Mouse (Mus musculus): ENCODE data around the gene Pfkfb4. TPM values are rescaled to one million over a fixed set of nuclear protein-coding genes. Genes with fewer than 3 reads are reported as not detected.

Gene Pfkfb4
- polyA plus RNA-seq, 1 experiment from 2014 or later = 12.8 TPM

DNA sequence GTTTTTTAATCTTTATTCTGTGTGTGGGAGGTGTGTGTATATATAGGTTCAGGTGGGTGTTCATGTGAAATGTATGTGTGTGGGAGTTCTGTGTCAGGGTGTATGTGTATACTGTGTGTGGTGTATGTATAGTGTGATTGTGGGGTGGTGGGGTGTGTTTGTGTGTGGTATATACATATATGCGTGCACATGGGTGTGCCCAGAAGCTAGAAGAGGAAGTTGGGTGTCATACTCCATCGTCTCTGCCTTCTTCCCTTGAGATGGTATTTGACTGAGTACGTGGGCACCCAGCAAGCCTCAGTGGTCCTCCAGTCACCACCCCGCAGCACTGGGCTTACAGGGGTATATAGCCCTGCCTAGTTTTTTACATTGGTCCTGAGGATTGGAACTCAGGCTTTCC lies 29.9 kb downstream of the Pfkfb4 start:
- no peak overlapping the region for H3K4me3 ChIP-seq (ENCODE audit: low read depth, low read length)
- H3K27ac ChIP-seq (ENCODE audit: low read depth, low read length) = no peak overlapping the region
- no peak for ATAC-seq (replicated peaks; ENCODE audit: low FRiP score)
- WGBS = 90% methylated on average over 4 of the region's 4 CpGs
- H3K4me1 ChIP-seq (replicated peaks; ENCODE audit: control insufficient read depth, insufficient read depth, low read length) = no peaks in the 10 kb centered on the region
- no peaks in the 10 kb centered on the region for H3K27me3 ChIP-seq (ENCODE audit: control insufficient read depth, insufficient read depth, low read length)
- no peaks in the 10 kb centered on the region for H3K36me3 ChIP-seq (ENCODE audit: control insufficient read depth, insufficient read depth, low read length)
- H3K9me3 ChIP-seq (ENCODE audit: control insufficient read depth, low read length) = no peaks in the 10 kb centered on the region
- DNase-seq (ENCODE audit: low spot score) = no peak
- H3K4me2 ChIP-seq (ENCODE audit: low read depth, low read length, severe bottlenecking) = no peak overlapping the region
- H3K9ac ChIP-seq (ENCODE audit: low read length) = no peak overlapping the region

DNA sequence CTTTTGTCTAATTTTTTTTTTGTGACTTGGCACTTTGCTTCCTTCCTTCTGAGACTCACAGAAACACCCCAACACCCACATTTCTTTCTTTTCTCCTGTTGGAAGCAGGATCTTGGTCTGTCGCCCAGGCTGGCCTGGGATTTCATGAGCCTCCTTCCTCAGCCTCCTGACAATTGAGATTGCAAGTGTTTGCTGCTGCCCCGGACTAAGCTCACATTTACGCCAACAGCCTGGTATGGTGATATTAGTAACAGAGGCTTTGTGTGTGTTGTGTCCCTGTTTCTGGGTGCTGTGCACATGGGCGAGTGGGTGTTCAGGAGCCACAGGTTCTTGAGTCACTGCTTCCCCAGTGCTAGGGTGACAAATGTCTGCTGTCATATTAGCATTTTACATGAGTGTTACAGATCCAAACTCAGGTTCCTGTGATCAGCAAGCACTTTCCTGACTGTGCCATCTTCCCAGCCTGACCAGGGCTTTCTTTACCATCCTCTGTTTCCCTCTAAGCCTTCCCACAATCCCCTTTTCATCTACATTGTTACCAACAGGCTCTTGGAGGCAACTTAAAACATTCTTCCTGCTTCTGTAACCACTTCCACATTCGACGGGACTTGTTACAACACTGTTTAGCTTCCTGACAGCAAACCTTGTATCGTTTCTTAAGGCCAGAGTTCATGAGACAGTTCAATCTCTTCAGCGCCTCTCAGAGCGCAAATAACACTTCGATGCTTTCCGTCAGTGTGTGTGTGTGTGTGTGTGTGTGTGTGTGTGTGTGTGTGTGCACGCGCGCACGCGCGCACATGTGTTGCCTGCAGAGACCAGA lies 31.5 kb downstream of the Pfkfb4 start:
- no peak for DNase-seq (ENCODE audit: low spot score)
- no peak for ATAC-seq (replicated peaks; ENCODE audit: low FRiP score)
- Histone ChIP-seq H3K36me3 (ENCODE audit: control insufficient read depth, insufficient read depth, low read length) (no peaks in the 10 kb centered on the region), H3K27me3 (ENCODE audit: control insufficient read depth, insufficient read depth, low read length) (no peaks in the 10 kb centered on the region), H3K4me3 (ENCODE audit: low read depth, low read length) (no peak overlapping the region), H3K9me3 (ENCODE audit: control insufficient read depth, low read length) (no peaks in the 10 kb centered on the region), H3K9ac (ENCODE audit: low read length) (no peak overlapping the region), H3K4me1 (replicated peaks; ENCODE audit: control insufficient read depth, insufficient read depth, low read length) (no peaks in the 10 kb centered on the region), H3K27ac (ENCODE audit: low read depth, low read length) (no peak overlapping the region), H3K4me2 (ENCODE audit: low read depth, low read length, severe bottlenecking) (no peak overlapping the region)
- 91% methylated on average over 17 of the region's 17 CpGs for WGBS

DNA sequence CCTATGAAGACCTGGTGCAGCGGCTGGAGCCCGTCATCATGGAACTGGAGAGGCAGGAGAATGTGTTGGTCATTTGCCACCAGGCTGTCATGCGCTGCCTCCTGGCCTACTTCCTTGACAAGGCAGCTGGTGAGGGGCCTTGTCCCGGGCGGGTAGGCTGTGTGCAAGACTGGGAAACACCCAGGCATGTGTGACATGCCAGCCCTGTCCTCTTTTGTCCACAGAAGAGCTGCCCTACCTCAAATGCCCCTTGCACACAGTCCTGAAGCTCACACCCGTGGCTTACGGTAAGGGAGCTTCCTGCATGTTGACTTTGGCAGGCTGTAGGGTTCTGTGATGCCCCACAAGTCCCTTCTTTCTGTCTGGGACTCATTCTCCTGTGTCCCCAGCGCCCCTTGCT lies 35.9 kb downstream of the Pfkfb4 start:
- WGBS = 90% methylated on average over 8 of the region's 8 CpGs
- ATAC-seq (replicated peaks; ENCODE audit: low FRiP score) = no peak

DNA sequence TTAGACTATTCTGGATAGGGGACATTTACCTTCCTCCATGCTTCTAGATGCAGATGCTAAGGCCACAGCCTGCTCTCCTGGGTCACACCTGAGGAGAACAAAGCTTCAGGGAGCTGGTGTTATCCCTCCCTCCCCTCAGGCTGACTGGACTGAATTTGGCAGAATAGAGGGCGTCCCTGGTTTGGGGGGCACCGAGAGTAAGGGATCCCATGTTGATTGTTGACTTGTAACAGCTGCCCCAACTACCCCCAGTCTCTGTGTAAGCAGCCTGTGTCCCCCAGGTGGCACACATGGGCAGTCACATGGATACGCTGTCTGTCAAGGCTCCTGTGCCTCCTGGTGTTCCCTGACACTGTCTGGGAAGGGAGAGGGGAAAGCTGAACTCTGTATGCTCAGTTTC lies 36.8 kb downstream of the Pfkfb4 start:
- Histone ChIP-seq H3K4me1 (replicated peaks; ENCODE audit: control insufficient read depth, insufficient read depth, low read length) (no peaks in the 10 kb centered on the region), H3K36me3 (ENCODE audit: control insufficient read depth, insufficient read depth, low read length) (no peaks in the 10 kb centered on the region), H3K27ac (ENCODE audit: low read depth, low read length) (no peak overlapping the region), H3K9ac (ENCODE audit: low read length) (no peak overlapping the region), H3K4me3 (ENCODE audit: low read depth, low read length) (no peak overlapping the region), H3K27me3 (ENCODE audit: control insufficient read depth, insufficient read depth, low read length) (no peaks in the 10 kb centered on the region), H3K9me3 (ENCODE audit: control insufficient read depth, low read length) (no peaks in the 10 kb centered on the region), H3K4me2 (ENCODE audit: low read depth, low read length, severe bottlenecking) (no peak overlapping the region)
- WGBS = 89% methylated on average over 3 of the region's 3 CpGs
- ATAC-seq (replicated peaks; ENCODE audit: low FRiP score) (no peak), DNase-seq (ENCODE audit: low spot score) (no peak)

More for the DNA sequence above, 35.9 kb downstream of the Pfkfb4 start:
- Histone ChIP-seq H3K4me2 (ENCODE audit: low read depth, low read length, severe bottlenecking) (no peak overlapping the region), H3K27me3 (ENCODE audit: control insufficient read depth, insufficient read depth, low read length) (no peaks in the 10 kb centered on the region), H3K27ac (ENCODE audit: low read depth, low read length) (no peak overlapping the region), H3K4me1 (replicated peaks; ENCODE audit: control insufficient read depth, insufficient read depth, low read length) (no peaks in the 10 kb centered on the region), H3K9me3 (ENCODE audit: control insufficient read depth, low read length) (no peaks in the 10 kb centered on the region), H3K4me3 (ENCODE audit: low read depth, low read length) (no peak overlapping the region), H3K36me3 (ENCODE audit: control insufficient read depth, insufficient read depth, low read length) (no peaks in the 10 kb centered on the region), H3K9ac (ENCODE audit: low read length) (no peak overlapping the region)
- DNase-seq (ENCODE audit: low spot score) = no peak

DNA sequence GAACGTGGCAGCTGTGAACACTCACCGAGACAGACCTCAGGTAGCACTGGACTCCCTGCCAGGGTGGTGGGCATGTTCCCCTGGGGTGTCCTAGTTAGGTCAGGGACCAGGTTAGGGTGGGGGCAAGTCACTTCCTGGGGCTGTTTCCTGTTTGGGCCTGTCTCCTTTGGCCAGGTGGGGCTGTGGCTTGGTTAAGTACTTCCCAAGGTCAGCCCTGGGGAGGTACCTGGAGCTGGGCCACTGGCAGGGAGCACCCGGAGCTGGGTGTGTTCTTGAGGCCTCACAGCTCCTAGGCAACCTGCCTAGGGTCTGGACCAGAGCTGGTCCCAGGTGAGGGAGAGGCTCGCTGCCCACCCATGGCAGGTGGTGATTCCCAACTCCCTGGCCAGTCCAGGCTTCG lies 37.3 kb downstream of the Pfkfb4 start:
- WGBS = 84% methylated on average over 5 of the region's 5 CpGs
- no peaks in the 10 kb centered on the region for H3K9me3 ChIP-seq (ENCODE audit: control insufficient read depth, low read length)
- no peak overlapping the region for H3K4me2 ChIP-seq (ENCODE audit: low read depth, low read length, severe bottlenecking)
- no peaks in the 10 kb centered on the region for H3K36me3 ChIP-seq (ENCODE audit: control insufficient read depth, insufficient read depth, low read length)
- no peaks in the 10 kb centered on the region for H3K4me1 ChIP-seq (replicated peaks; ENCODE audit: control insufficient read depth, insufficient read depth, low read length)
- no peak overlapping the region for H3K4me3 ChIP-seq (ENCODE audit: low read depth, low read length)
- H3K27me3 ChIP-seq (ENCODE audit: control insufficient read depth, insufficient read depth, low read length) = no peaks in the 10 kb centered on the region
- H3K27ac ChIP-seq (ENCODE audit: low read depth, low read length) = no peak overlapping the region
- no peak for DNase-seq (ENCODE audit: low spot score)
- ATAC-seq (replicated peaks; ENCODE audit: low FRiP score) = no peak
- H3K9ac ChIP-seq (ENCODE audit: low read length) = no peak overlapping the region

DNA sequence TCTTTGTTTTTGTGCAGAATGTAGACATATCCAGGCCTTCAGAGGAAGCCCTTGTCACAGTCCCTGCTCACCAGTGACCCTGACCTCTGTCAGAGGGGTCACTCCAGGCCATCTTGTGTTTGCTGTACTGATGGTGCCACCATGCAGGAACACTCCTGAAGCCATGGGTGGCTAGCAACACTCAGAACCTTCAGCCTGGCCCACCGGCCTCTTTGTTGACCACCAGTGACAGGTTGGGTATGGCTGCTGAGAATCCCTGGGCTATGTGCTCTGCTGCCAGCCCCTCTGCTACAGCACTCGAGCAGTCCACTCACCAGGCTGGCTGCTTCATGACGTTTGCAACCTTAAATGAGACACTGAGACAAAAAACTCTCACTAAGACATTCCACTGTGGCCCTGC lies 38.7 kb downstream of the Pfkfb4 start:
- Histone ChIP-seq H3K36me3 (ENCODE audit: control insufficient read depth, insufficient read depth, low read length) (no peaks in the 10 kb centered on the region), H3K4me3 (ENCODE audit: low read depth, low read length) (no peak overlapping the region), H3K9ac (ENCODE audit: low read length) (no peak overlapping the region), H3K4me1 (replicated peaks; ENCODE audit: control insufficient read depth, insufficient read depth, low read length) (no peaks in the 10 kb centered on the region), H3K4me2 (ENCODE audit: low read depth, low read length, severe bottlenecking) (no peak overlapping the region), H3K27ac (ENCODE audit: low read depth, low read length) (no peak overlapping the region), H3K27me3 (ENCODE audit: control insufficient read depth, insufficient read depth, low read length) (no peaks in the 10 kb centered on the region), H3K9me3 (ENCODE audit: control insufficient read depth, low read length) (no peaks in the 10 kb centered on the region)
- DNase-seq (ENCODE audit: low spot score) (no peak), ATAC-seq (replicated peaks; ENCODE audit: low FRiP score) (no peak)
- 81% methylated on average over 3 of the region's 3 CpGs for WGBS

DNA sequence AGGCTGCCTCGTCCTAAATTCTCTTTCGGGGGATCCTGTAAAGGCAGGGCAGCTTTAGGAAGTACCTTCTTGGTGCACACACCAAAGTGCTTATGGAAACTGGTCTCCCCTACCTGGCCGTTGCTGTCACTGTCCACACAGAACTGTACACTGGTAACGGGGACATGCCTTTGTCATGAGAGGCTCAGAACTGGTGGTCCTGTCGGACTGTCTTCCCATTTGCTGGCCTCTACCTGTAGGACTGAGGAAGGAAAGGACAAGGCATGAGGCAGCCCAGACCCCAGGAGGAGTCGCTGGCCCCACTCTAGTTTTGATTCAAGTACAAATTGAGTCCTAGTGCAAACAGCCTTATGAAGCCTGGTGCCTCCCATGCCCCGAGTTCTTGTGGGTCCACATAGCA lies 39.4 kb downstream of the Pfkfb4 start:
- ATAC-seq (replicated peaks; ENCODE audit: low FRiP score) = no peak
- Histone ChIP-seq H3K4me3 (ENCODE audit: low read depth, low read length) (no peak overlapping the region), H3K4me2 (ENCODE audit: low read depth, low read length, severe bottlenecking) (no peak overlapping the region), H3K9me3 (ENCODE audit: control insufficient read depth, low read length) (no peaks in the 10 kb centered on the region), H3K27ac (ENCODE audit: low read depth, low read length) (no peak overlapping the region), H3K4me1 (replicated peaks; ENCODE audit: control insufficient read depth, insufficient read depth, low read length) (no peaks in the 10 kb centered on the region), H3K9ac (ENCODE audit: low read length) (no peak overlapping the region), H3K27me3 (ENCODE audit: control insufficient read depth, insufficient read depth, low read length) (no peaks in the 10 kb centered on the region), H3K36me3 (ENCODE audit: control insufficient read depth, insufficient read depth, low read length) (no peaks in the 10 kb centered on the region)
- no peak for DNase-seq (ENCODE audit: low spot score)
- 91% methylated on average over 7 of the region's 7 CpGs for WGBS

DNA sequence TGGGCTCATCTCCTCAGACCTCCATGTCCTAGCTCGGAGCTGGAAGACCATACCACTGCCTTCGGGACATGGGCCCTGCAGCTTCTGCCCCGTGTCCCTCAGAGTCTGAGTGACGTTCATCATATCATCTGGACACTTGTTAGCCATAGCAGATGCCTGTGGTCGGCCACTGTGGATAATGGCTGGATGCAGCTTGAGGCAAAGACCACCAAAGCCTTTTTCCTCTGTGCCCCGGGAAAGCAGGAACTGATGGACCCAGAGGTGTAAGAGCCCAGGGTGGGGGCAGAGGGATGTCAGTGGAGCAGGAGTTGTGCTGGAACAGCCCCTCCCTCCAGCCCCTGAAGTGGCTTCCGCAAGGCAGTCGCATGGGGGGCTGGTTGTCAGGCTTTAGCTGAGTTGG lies 40.1 kb downstream of the Pfkfb4 start:
- 89% methylated on average over 8 of the region's 8 CpGs for WGBS
- no peak for DNase-seq (ENCODE audit: low spot score)
- no peak overlapping the region for H3K27ac ChIP-seq (ENCODE audit: low read depth, low read length)

DNA sequence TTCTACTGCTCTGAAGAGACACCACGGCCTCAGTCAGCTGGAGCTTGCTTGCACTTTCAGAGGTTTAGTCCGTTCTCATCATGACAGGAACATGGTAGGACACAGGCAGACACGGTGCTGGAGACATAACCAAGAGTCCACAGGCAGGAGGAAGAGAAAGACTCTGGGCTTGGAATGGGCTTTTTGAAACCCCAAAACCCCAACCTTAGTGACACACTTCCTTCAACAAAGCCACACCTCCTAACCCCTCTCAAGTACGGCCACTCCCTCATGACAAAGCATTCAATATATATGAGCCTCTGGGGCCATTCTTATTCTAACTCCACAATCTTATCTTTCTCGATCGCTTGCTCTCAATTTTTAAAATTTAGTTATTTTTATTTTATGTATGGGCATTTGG lies 40.9 kb downstream of the Pfkfb4 start:
- 89% methylated on average over 6 of the region's 6 CpGs for WGBS
- no peak for ATAC-seq (replicated peaks; ENCODE audit: low FRiP score)

More for the DNA sequence above, 40.1 kb downstream of the Pfkfb4 start:
- H3K27me3 ChIP-seq (ENCODE audit: control insufficient read depth, insufficient read depth, low read length) = no peaks in the 10 kb centered on the region
- H3K4me3 ChIP-seq (ENCODE audit: low read depth, low read length) = no peak overlapping the region
- ATAC-seq (replicated peaks; ENCODE audit: low FRiP score) = no peak
- no peaks in the 10 kb centered on the region for H3K4me1 ChIP-seq (replicated peaks; ENCODE audit: control insufficient read depth, insufficient read depth, low read length)
- H3K36me3 ChIP-seq (ENCODE audit: control insufficient read depth, insufficient read depth, low read length) = no peaks in the 10 kb centered on the region
- no peak overlapping the region for H3K4me2 ChIP-seq (ENCODE audit: low read depth, low read length, severe bottlenecking)
- no peaks in the 10 kb centered on the region for H3K9me3 ChIP-seq (ENCODE audit: control insufficient read depth, low read length)
- no peak overlapping the region for H3K9ac ChIP-seq (ENCODE audit: low read length)

More for the DNA sequence above, 40.9 kb downstream of the Pfkfb4 start:
- H3K36me3 ChIP-seq (ENCODE audit: control insufficient read depth, insufficient read depth, low read length) = no peaks in the 10 kb centered on the region
- no peaks in the 10 kb centered on the region for H3K9me3 ChIP-seq (ENCODE audit: control insufficient read depth, low read length)
- H3K4me2 ChIP-seq (ENCODE audit: low read depth, low read length, severe bottlenecking) = no peak overlapping the region
- no peaks in the 10 kb centered on the region for H3K27me3 ChIP-seq (ENCODE audit: control insufficient read depth, insufficient read depth, low read length)
- H3K4me1 ChIP-seq (replicated peaks; ENCODE audit: control insufficient read depth, insufficient read depth, low read length) = no peaks in the 10 kb centered on the region
- H3K4me3 ChIP-seq (ENCODE audit: low read depth, low read length) = no peak overlapping the region
- H3K9ac ChIP-seq (ENCODE audit: low read length) = no peak overlapping the region
- DNase-seq (ENCODE audit: low spot score) = no peak
- no peak overlapping the region for H3K27ac ChIP-seq (ENCODE audit: low read depth, low read length)

Measured in forebrain, embryonic 11.5 days (tissue).